Mouse (Mus musculus) frontal cortex, postnatal 10 days (tissue): Measurements from ENCODE around the gene Smim5.
"Not testable (repeated sequence)": the region's sequence is repeated elsewhere in the genome, so short reads cannot be mapped to it uniquely, and the experiment has no call there.

Source experiments
- DNase-seq, 2 experiments: peaks; one replicate each; pipeline ENCODE4 v3.0.0; 2022; ENCODE audit warnings: low spot score in 2 of 2, mixed read lengths in 1 of 2

The Smim5 gene

GRCm38 (mm10) chr11:115899486-115900266 is at the start of gene Smim5:
Gene Smim5, plus strand, starts transcription at chr11:115899966.
- no peak for DNase-seq

GRCm38 (mm10) chr11:115854674-115855073 is 45.1 kb upstream of the Smim5 start:
- no peak for DNase-seq

- DNase-seq: not testable (repeated sequence)
Measured at GRCm38 (mm10) chr11:115857146-115857545, 42.6 kb upstream of the Smim5 start.

- DNase-seq: no peak
Measured at GRCm38 (mm10) chr11:115857936-115858335, 41.8 kb upstream of the Smim5 start.

GRCm38 (mm10) chr11:115858354-115858753 is 41.4 kb upstream of the Smim5 start, which contains the start of gene Myo15b:
Gene Myo15b, plus strand, starts transcription at chr11:115858406.
- no peak for DNase-seq

- DNase-seq: peak; percentile 44 to 75
Measured at GRCm38 (mm10) chr11:115859143-115859945, 40.4 kb upstream of the Smim5 start.

GRCm38 (mm10) chr11:115863895-115864294 is 35.9 kb upstream of the Smim5 start:
- DNase-seq: no peak

GRCm38 (mm10) chr11:115869393-115869792 is 30.4 kb upstream of the Smim5 start:
- no peak for DNase-seq

GRCm38 (mm10) chr11:115872437-115872836 is 27.3 kb upstream of the Smim5 start:
- DNase-seq: no peak

GRCm38 (mm10) chr11:115875935-115876334 is 23.8 kb upstream of the Smim5 start:
- no peak for DNase-seq

- no peak for DNase-seq
Measured at GRCm38 (mm10) chr11:115876438-115876837, 23.3 kb upstream of the Smim5 start.

GRCm38 (mm10) chr11:115877174-115877755 is 22.5 kb upstream of the Smim5 start:
- DNase-seq: no peak

GRCm38 (mm10) chr11:115878071-115878470 is 21.7 kb upstream of the Smim5 start:
- no peak for DNase-seq

GRCm38 (mm10) chr11:115881002-115881401 is 18.8 kb upstream of the Smim5 start:
- no peak for DNase-seq

- DNase-seq: no peak
Measured at GRCm38 (mm10) chr11:115883251-115883650, 16.5 kb upstream of the Smim5 start.

GRCm38 (mm10) chr11:115884361-115884760 is 15.4 kb upstream of the Smim5 start:
- no peak for DNase-seq

- no peak for DNase-seq
Measured at GRCm38 (mm10) chr11:115885281-115885680, 14.5 kb upstream of the Smim5 start.

- no peak for DNase-seq
Measured at GRCm38 (mm10) chr11:115886446-115886845, 13.3 kb upstream of the Smim5 start.

GRCm38 (mm10) chr11:115888020-115888419 is 11.7 kb upstream of the Smim5 start:
- DNase-seq: no peak

GRCm38 (mm10) chr11:115889159-115889558 is 10.6 kb upstream of the Smim5 start:
- DNase-seq: no peak

- DNase-seq: no peak
Measured at GRCm38 (mm10) chr11:115892213-115892612, 7.6 kb upstream of the Smim5 start.

- no peak for DNase-seq
Measured at GRCm38 (mm10) chr11:115893071-115893470, 6.7 kb upstream of the Smim5 start.
